Mouse (Mus musculus) CH12.LX (cell line): ENCODE data around the gene Smarcal1.

Experiments used
- CTCF ChIP-seq, 2 experiments: IDR thresholded peaks in 1 of 2; conservative IDR thresholded peaks in 1 of 2; 2 replicates each; pipeline ENCODE4 v1.5.1; 2011 to 2012; ENCODE audit warnings: low read depth in 2 of 2, low read length in 2 of 2, improper control_type of control experiment in 1 of 2, inconsistent platforms in 1 of 2, mild to moderate bottlenecking in 1 of 2, moderate library complexity in 1 of 2
- ETS1 ChIP-seq: conservative IDR thresholded peaks from 2 replicates; pipeline ENCODE4 v1.6.1; 2012; ENCODE audit warnings: low read depth, mild to moderate bottlenecking, inconsistent platforms, low read length, improper control_type of control experiment, moderate library complexity
- SMC3 ChIP-seq: IDR thresholded peaks from 2 replicates; pipeline ENCODE4 v1.6.1; 2011; ENCODE audit warnings: low read depth, low read length, improper control_type of control experiment

GRCm38 (mm10) chr1:72578351-72578750 lies 4.7 kb upstream of the Smarcal1 start:
- TF ChIP-seq CTCF (conservative IDR thresholded peaks at IDR 0.05 in 1 of 2, IDR thresholded peaks at IDR 0.05 in 1 of 2; ENCODE audit: low read depth in 2 of 2, low read length in 2 of 2), result no peak
- TF ChIP-seq ETS1, result no peak
- TF ChIP-seq SMC3, result no peak
